Mouse (Mus musculus) liver, embryonic 14.5 days (tissue): Measurements from ENCODE around the gene Olfr56. TPM values are rescaled to one million over a fixed set of nuclear protein-coding genes. Genes with fewer than 3 reads are reported as not detected.
"Not testable (repeated sequence)": the region's sequence is repeated elsewhere in the genome, so short reads cannot be mapped to it uniquely, and the experiment has no call there.

Source experiments
- ATAC-seq: fragments of 200-750 bp; cut with Nextera tagmentation; 2 replicates; pipeline ENCODE4 v1.8.0; 2017; ENCODE audit warnings: moderate number of reproducible peaks, mild to moderate bottlenecking, moderate library complexity; ENCODE audit not compliant: insufficient read depth
- DNase-seq, 3 experiments: peaks; one replicate each; pipeline ENCODE4 v3.0.0-alpha.2; 2012 to 2013; ENCODE audit warnings: low read depth in 3 of 3, low spot score in 3 of 3
- H3K27ac ChIP-seq: fragments of 300-500 bp; sonication (generic); 2 replicates; pipeline ENCODE4 v1.5.1; 2014; ENCODE audit warnings: moderate library complexity, mild to moderate bottlenecking, control low read depth, inconsistent platforms
- H3K27me3 ChIP-seq: fragments of 300-500 bp; sonication (generic); 2 replicates; pipeline ENCODE4 v1.6.1; 2014; ENCODE audit warnings: mild to moderate bottlenecking, low read length, moderate library complexity; ENCODE audit not compliant: control insufficient read depth, insufficient read depth
- H3K36me3 ChIP-seq: fragments of 300-500 bp; sonication (generic); replicated peaks from 2 replicates; pipeline ENCODE4 v1.6.1; 2014; ENCODE audit warnings: low read depth; ENCODE audit not compliant: control insufficient read depth, insufficient read depth
- H3K4me1 ChIP-seq, 2 experiments: fragments of 200-500 bp in 1 of 2; fragments of 300-500 bp in 1 of 2; sonication (generic) in 1 of 2; replicated peaks; 2 replicates each; pipeline ENCODE4 v1.6.1; 2012 to 2014; ENCODE audit warnings: antibody characterized with exemption in 1 of 2, inconsistent platforms in 1 of 2, low read length in 1 of 2; ENCODE audit not compliant: control insufficient read depth in 2 of 2, insufficient read depth in 2 of 2
- H3K4me2 ChIP-seq: fragments of 300-500 bp; sonication (generic); 2 replicates; pipeline ENCODE4 v1.6.1; 2014; ENCODE audit warnings: low read depth, mild to moderate bottlenecking, control low read depth, moderate library complexity
- H3K4me3 ChIP-seq, 2 experiments: fragments of 200-500 bp in 1 of 2; fragments of 300-500 bp in 1 of 2; sonication (generic) in 1 of 2; 2 replicates each; pipeline ENCODE4 v1.5.1; 2012 to 2014; ENCODE audit warnings: low read depth in 2 of 2, low read length in 2 of 2, mild to moderate bottlenecking in 2 of 2, control low read depth in 1 of 2, inconsistent platforms in 1 of 2, moderate library complexity in 1 of 2; ENCODE audit not compliant: insufficient read depth in 1 of 2
- H3K9ac ChIP-seq: fragments of 300-500 bp; sonication (generic); replicated peaks from 2 replicates; pipeline ENCODE4 v1.6.1; 2014; ENCODE audit warnings: mild to moderate bottlenecking, control low read depth, moderate library complexity
- H3K9me3 ChIP-seq: fragments of 300-500 bp; sonication (generic); 2 replicates; pipeline ENCODE4 v1.6.1; 2016; ENCODE audit warnings: low read length, mixed read lengths; ENCODE audit not compliant: control insufficient read depth
- WGBS: fragments of 180-500 bp; shearing (Covaris S2); extraction: QIAGEN DNeasy Blood & Tissue Kit; methylation state at CpG from one replicate; pipeline ENCODE4 v1.1.7; 2014; ENCODE audit not compliant: insufficient replicate concordance; 5-methylcytosine and 5-hydroxymethylcytosine counted together
- polyA plus RNA-seq, 2 experiments: library from polyadenylated mRNA; depleted of rRNA in 1 of 2; stranded (reverse) in 1 of 2; unstranded in 1 of 2; fragments of >200 nt; fragmentation: Nextera tagmentation in 1 of 2; extraction: Ambion mirVana in 1 of 2; gene quantifications; 2 replicates each; pipeline versions ENCODE4 v1.2.1 to v1.2.3; 2012 to 2014

Gene Olfr56
- polyA plus RNA-seq, 2 experiments = 0.10 TPM; not detected in 1

GRCm38 (mm10) chr11:48980052-48980451 lies 1.4 kb downstream of the Olfr56 start:
- no CpG with 5 or more reads among the region's 5 CpGs for WGBS
- not testable (repeated sequence) for DNase-seq, H3K9me3 ChIP-seq, H3K36me3 ChIP-seq, H3K4me1 ChIP-seq, H3K27me3 ChIP-seq, H3K4me2 ChIP-seq, H3K4me3 ChIP-seq, H3K9ac ChIP-seq, ATAC-seq, H3K27ac ChIP-seq

GRCm38 (mm10) chr11:48982848-48983247 lies 4.2 kb downstream of the Olfr56 start:
- H3K9ac ChIP-seq, H3K9me3 ChIP-seq, H3K36me3 ChIP-seq, H3K4me2 ChIP-seq, H3K27ac ChIP-seq, ATAC-seq, DNase-seq, H3K27me3 ChIP-seq, H3K4me1 ChIP-seq, H3K4me3 ChIP-seq: not testable (repeated sequence)
- WGBS = no CpG with 5 or more reads among the region's 3 CpGs

DNA sequence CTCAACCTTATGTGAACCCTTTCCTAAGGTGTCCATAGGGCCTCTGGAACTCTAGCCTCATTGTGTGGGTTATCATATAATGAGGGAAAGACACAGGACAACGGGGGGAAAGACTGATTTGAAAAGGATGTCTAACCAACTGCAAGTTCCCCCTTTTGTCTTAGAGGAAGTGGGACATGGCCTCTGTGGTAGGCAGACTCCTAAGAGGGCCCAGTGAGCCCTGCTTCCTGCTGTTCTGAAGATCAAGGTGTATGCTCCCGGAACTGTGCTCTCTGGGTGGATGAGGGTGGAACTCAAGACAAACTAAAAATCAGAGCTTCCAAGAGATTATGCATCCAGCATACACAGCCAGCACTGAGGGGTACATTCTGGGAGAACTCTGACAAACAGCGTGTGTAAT lies 9.5 kb downstream of the Olfr56 start:
- not testable (repeated sequence) for H3K4me2 ChIP-seq, DNase-seq, H3K27me3 ChIP-seq, H3K9ac ChIP-seq, H3K9me3 ChIP-seq, ATAC-seq, H3K27ac ChIP-seq, H3K4me3 ChIP-seq, H3K4me1 ChIP-seq, H3K36me3 ChIP-seq
- 36% methylated on average over 2 of the region's 3 CpGs for WGBS

DNA sequence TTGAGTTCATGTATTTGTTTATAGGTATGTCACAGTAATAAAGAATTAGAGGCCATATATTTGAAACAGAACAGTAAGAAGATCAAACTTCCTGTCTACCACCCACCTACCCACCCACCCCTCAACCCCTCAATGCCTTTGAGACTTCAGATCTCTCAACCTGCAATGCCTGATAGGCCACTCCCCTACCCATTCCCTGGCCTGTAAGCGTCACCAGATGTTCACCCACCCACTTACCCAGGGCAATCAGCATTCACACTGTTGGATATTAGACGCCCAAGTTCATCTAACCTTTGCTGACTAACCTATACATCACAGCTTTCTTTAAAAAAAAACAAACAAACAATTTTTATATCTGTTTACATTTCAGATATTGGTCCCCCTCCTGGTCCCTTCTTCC lies 11.3 kb downstream of the Olfr56 start:
- not testable (repeated sequence) for H3K27me3 ChIP-seq, H3K4me2 ChIP-seq, DNase-seq, ATAC-seq, H3K4me3 ChIP-seq, H3K4me1 ChIP-seq, H3K9me3 ChIP-seq, H3K27ac ChIP-seq, H3K9ac ChIP-seq, H3K36me3 ChIP-seq
- WGBS = 41% methylated on average over 1 of the region's 2 CpGs

- DNase-seq, H3K27me3 ChIP-seq, H3K9ac ChIP-seq, H3K4me1 ChIP-seq, H3K4me2 ChIP-seq, H3K27ac ChIP-seq, ATAC-seq, H3K36me3 ChIP-seq, H3K4me3 ChIP-seq, H3K9me3 ChIP-seq: not testable (repeated sequence)
- WGBS = 41% methylated on average over 4 of the region's 4 CpGs
Measured at GRCm38 (mm10) chr11:48991740-48992520, 13.2 kb downstream of the Olfr56 start, which contains the start of gene Gm12185. Gm12185 (minus strand) TSS chr11:48992226.

- not testable (repeated sequence) for H3K9ac ChIP-seq, H3K4me1 ChIP-seq, H3K27ac ChIP-seq, H3K27me3 ChIP-seq, H3K9me3 ChIP-seq, H3K4me2 ChIP-seq, H3K36me3 ChIP-seq, ATAC-seq, DNase-seq, H3K4me3 ChIP-seq
- 33% methylated on average over 10 of the region's 10 CpGs for WGBS
Measured at GRCm38 (mm10) chr11:48993296-48993695, 14.6 kb downstream of the Olfr56 start.

- not testable (repeated sequence) for H3K36me3 ChIP-seq, H3K9me3 ChIP-seq, H3K4me3 ChIP-seq, H3K9ac ChIP-seq, ATAC-seq, DNase-seq, H3K4me1 ChIP-seq, H3K4me2 ChIP-seq, H3K27ac ChIP-seq, H3K27me3 ChIP-seq
- WGBS = 8% methylated on average over 2 of the region's 2 CpGs
Measured at GRCm38 (mm10) chr11:48994018-48994417, 15.3 kb downstream of the Olfr56 start, which contains the start of gene Tgtp1. Tgtp1 (minus strand) TSS chr11:48994172.

DNA sequence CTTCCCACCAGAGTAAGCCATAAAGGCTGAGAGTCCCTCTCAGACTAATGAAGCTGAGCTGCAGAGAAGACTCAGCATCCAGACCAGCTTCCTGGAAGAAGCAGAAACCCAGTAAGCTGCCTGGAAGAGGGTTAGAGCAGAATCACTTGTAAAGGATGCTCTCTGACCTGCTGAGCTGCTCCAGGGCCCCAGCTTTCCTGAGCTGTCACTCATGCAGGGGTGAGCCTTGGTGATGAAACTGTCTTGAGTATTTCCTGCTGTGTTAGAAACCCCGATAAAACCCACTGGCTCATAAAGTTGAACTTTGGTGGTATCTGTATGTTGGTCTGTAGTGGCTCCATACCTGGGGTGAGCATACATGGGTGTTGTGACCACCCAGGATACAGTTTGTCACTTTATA lies 21.7 kb downstream of the Olfr56 start:
- H3K27ac ChIP-seq, H3K9me3 ChIP-seq, H3K9ac ChIP-seq, H3K4me3 ChIP-seq, DNase-seq, H3K27me3 ChIP-seq, H3K36me3 ChIP-seq, H3K4me1 ChIP-seq, ATAC-seq, H3K4me2 ChIP-seq: not testable (repeated sequence)
- WGBS = 17% methylated on average over 1 of the region's 1 CpGs
